Mouse (Mus musculus): ENCODE data around the gene Ssx2ip. TPM values are rescaled to one million over a fixed set of nuclear protein-coding genes. Genes with fewer than 3 reads are reported as not detected.

The Ssx2ip gene
- polyA plus RNA-seq, 1 experiment from 2014 or later = 21.4 TPM

DNA sequence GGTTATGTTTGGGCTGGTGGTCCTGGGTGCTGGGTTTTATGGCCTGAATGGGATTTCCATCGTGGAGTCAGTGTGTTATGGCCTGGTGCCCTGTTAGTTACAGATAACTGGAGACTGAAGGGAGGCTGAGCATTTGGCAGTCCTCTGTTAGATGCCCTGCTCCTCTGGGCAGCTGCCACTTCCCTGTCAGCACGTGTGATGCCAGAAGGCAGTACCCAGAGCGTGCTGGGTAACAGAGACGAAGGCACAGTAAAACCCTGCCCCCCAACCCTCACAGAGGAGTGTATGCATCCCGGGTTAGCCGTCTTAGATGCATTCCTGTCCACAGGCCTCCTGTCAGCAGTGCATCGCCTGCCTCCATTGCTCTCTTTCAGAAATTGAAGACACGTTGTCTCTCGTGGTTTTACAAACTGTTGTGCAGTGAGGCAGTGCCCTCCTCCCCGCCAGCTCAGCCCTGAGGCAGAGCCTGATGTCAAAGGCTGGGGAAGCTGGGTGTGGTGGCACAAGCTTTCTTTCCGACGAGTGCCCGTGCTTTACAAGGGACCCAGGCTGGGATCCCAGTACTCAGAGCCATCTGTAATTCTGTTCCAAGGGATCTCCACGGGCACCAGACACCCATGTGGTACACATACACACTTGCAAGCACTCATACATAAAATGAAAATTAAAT is 29.4 kb downstream of the Ssx2ip start:
- peaks cover 14% of the 10 kb centered on the region for H3K36me3 ChIP-seq (ENCODE audit: control insufficient read depth, insufficient read depth, low read length)
- H3K4me2 ChIP-seq (ENCODE audit: low read depth, severe bottlenecking) = no peak overlapping the region
- H3K9me3 ChIP-seq (ENCODE audit: control insufficient read depth, low read length) = no peaks in the 10 kb centered on the region
- H3K27ac ChIP-seq (replicated peaks; ENCODE audit: low read depth, low read length) = no peak overlapping the region
- no peak overlapping the region for H3K9ac ChIP-seq (ENCODE audit: low read length)
- WGBS = 89% methylated on average over 14 of the region's 14 CpGs
- no peaks in the 10 kb centered on the region for H3K4me1 ChIP-seq (ENCODE audit: control insufficient read depth, insufficient read depth, low read length)
- ATAC-seq (ENCODE audit: insufficient number of reproducible peaks, low FRiP score, low TSS enrichment, low read depth) (no peak), DNase-seq (ENCODE audit: low spot score) (no peak)
- no peaks in the 10 kb centered on the region for H3K27me3 ChIP-seq (ENCODE audit: control insufficient read depth, insufficient read depth, low read length)
- no peak overlapping the region for H3K4me3 ChIP-seq (ENCODE audit: low read depth, low read length)

DNA sequence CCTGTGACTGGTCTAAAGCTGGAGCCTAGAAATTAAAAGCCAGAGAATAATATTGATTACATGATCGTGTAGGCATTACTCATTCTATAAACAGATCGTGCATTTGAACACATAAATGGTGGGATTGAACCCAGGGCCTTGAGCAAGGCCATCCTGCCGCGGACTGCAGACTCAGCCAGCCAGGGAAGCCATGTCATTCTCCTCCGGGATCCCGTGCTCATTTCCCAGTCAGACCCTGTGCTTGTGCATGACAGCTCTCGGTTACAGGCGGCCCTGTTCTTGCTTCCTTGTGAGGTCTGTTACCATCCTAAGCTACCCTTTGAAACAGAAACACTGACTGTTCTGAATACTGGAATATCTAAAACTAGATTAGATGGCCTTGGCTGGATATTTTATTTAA is 30.2 kb downstream of the Ssx2ip start:
- Histone ChIP-seq H3K27me3 (ENCODE audit: control insufficient read depth, insufficient read depth, low read length) (no peaks in the 10 kb centered on the region), H3K4me1 (ENCODE audit: control insufficient read depth, insufficient read depth, low read length) (no peaks in the 10 kb centered on the region), H3K4me2 (ENCODE audit: low read depth, severe bottlenecking) (no peak overlapping the region), H3K27ac (replicated peaks; ENCODE audit: low read depth, low read length) (no peak overlapping the region), H3K9ac (ENCODE audit: low read length) (no peak overlapping the region), H3K9me3 (ENCODE audit: control insufficient read depth, low read length) (no peaks in the 10 kb centered on the region), H3K4me3 (ENCODE audit: low read depth, low read length) (no peak overlapping the region), H3K36me3 (ENCODE audit: control insufficient read depth, insufficient read depth, low read length) (peaks cover 14% of the 10 kb centered on the region)
- no peak for DNase-seq (ENCODE audit: low spot score)
- 91% methylated on average over 8 of the region's 8 CpGs for WGBS
- ATAC-seq (ENCODE audit: insufficient number of reproducible peaks, low FRiP score, low TSS enrichment, low read depth) = no peak

DNA sequence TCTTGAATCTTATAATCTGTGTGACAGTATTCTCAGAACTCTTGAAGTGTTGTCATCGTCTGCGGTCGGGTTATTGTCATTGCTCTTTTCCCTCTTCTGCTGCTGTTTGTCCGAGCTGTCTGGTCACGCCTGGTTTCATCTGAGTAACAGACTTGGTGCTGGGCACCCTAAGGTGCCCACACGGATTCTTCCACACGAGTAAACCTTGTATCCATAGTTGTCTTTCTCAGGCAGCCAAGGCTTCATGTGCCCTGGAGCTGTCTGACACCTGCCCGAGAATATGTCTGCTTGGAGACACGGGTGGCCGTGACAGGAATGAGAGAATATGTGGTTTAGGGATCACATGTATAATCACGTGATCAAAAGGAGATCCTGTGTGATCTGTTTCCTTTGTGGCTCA is 31.1 kb downstream of the Ssx2ip start:
- ATAC-seq (ENCODE audit: insufficient number of reproducible peaks, low FRiP score, low TSS enrichment, low read depth) (no peak), DNase-seq (ENCODE audit: low spot score) (no peak)
- Histone ChIP-seq H3K27ac (replicated peaks; ENCODE audit: low read depth, low read length) (no peak overlapping the region), H3K27me3 (ENCODE audit: control insufficient read depth, insufficient read depth, low read length) (no peaks in the 10 kb centered on the region), H3K4me3 (ENCODE audit: low read depth, low read length) (no peak overlapping the region), H3K9me3 (ENCODE audit: control insufficient read depth, low read length) (no peaks in the 10 kb centered on the region), H3K4me2 (ENCODE audit: low read depth, severe bottlenecking) (no peak overlapping the region), H3K4me1 (ENCODE audit: control insufficient read depth, insufficient read depth, low read length) (no peaks in the 10 kb centered on the region), H3K9ac (ENCODE audit: low read length) (no peak overlapping the region), H3K36me3 (ENCODE audit: control insufficient read depth, insufficient read depth, low read length) (peaks cover 14% of the 10 kb centered on the region)
- WGBS = 95% methylated on average over 11 of the region's 11 CpGs

DNA sequence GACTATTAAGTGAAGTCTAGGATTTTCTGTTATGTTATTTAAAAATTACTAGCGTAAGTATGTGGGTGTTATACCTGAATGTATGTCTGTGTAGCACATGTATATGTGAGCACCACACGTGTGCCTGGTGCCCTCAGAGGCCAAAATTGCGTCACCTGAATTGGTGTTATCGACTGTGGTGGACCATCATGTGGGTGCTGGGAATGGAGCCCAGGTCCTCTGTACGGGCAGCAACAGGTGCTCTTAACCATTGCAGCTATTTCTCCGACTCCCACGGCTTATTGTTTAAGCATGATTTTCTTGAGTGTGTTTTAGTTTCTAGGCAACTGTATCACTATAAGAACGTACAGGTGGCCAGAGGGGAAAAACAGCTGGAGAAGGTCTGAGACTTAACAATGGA is 31.7 kb downstream of the Ssx2ip start:
- ATAC-seq (ENCODE audit: insufficient number of reproducible peaks, low FRiP score, low TSS enrichment, low read depth) (no peak), DNase-seq (ENCODE audit: low spot score) (no peak)
- 96% methylated on average over 8 of the region's 8 CpGs for WGBS
- Histone ChIP-seq H3K4me1 (ENCODE audit: control insufficient read depth, insufficient read depth, low read length) (no peaks in the 10 kb centered on the region), H3K9ac (ENCODE audit: low read length) (no peak overlapping the region), H3K27ac (replicated peaks; ENCODE audit: low read depth, low read length) (no peak overlapping the region), H3K27me3 (ENCODE audit: control insufficient read depth, insufficient read depth, low read length) (no peaks in the 10 kb centered on the region), H3K4me3 (ENCODE audit: low read depth, low read length) (no peak overlapping the region), H3K4me2 (ENCODE audit: low read depth, severe bottlenecking) (no peak overlapping the region), H3K36me3 (ENCODE audit: control insufficient read depth, insufficient read depth, low read length) (peaks cover 11% of the 10 kb centered on the region), H3K9me3 (ENCODE audit: control insufficient read depth, low read length) (no peaks in the 10 kb centered on the region)

DNA sequence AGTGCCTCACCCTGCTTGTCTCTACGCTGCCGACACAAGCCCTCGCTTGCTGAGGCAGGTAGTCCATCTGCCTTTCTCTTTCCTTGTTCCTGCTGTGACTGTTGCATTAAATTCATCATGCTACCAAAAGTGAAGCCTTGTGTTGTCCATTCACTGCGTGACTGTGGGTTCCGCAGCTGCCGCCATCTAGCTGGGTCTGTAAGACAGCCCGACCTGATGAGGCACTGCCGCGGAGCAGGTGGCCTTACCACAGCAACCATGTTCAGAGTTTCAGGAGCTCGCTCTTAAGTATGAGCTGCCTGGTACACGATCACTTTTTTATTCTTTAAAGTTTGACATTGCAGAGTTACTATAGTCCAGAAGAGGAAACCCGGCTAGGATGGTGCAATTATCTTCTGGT is 35.6 kb downstream of the Ssx2ip start:
- DNase-seq (ENCODE audit: low spot score) = no peak
- H3K4me2 ChIP-seq (ENCODE audit: low read depth, severe bottlenecking) = no peak overlapping the region
- no peak overlapping the region for H3K27ac ChIP-seq (replicated peaks; ENCODE audit: low read depth, low read length)
- WGBS = 91% methylated on average over 12 of the region's 12 CpGs
- H3K27me3 ChIP-seq (ENCODE audit: control insufficient read depth, insufficient read depth, low read length) = no peaks in the 10 kb centered on the region
- no peak overlapping the region for H3K4me3 ChIP-seq (ENCODE audit: low read depth, low read length)
- no peak for ATAC-seq (ENCODE audit: insufficient number of reproducible peaks, low FRiP score, low TSS enrichment, low read depth)
- H3K4me1 ChIP-seq (ENCODE audit: control insufficient read depth, insufficient read depth, low read length) = no peaks in the 10 kb centered on the region
- H3K9me3 ChIP-seq (ENCODE audit: control insufficient read depth, low read length) = no peaks in the 10 kb centered on the region
- peaks cover 5% of the 10 kb centered on the region; the same call in 1 of the 2 replicates for H3K36me3 ChIP-seq (ENCODE audit: control insufficient read depth, insufficient read depth, low read length)
- no peak overlapping the region for H3K9ac ChIP-seq (ENCODE audit: low read length)

DNA sequence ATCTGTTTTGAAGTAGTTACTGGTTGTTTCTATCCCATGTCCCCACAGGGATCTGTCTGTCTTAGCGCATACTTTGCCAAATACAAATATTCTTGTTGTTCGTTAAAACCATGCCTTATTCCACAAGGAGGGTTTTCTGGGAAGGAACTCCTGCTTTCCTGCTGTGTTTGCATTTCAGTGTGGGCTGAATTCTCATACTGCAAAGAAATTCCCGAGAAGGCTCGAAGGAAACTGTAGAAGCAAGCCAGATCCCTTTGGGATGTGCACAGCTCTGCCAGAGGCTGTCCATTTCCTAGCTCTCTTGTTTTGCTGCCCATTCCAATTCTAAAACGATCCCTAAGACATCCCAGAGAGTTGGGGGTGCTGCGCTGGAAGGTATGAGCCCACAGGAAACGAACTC is 36.0 kb downstream of the Ssx2ip start:
- Histone ChIP-seq H3K27me3 (ENCODE audit: control insufficient read depth, insufficient read depth, low read length) (no peaks in the 10 kb centered on the region), H3K9me3 (ENCODE audit: control insufficient read depth, low read length) (no peaks in the 10 kb centered on the region), H3K4me2 (ENCODE audit: low read depth, severe bottlenecking) (no peak overlapping the region), H3K4me3 (ENCODE audit: low read depth, low read length) (no peak overlapping the region), H3K4me1 (ENCODE audit: control insufficient read depth, insufficient read depth, low read length) (no peaks in the 10 kb centered on the region), H3K36me3 (ENCODE audit: control insufficient read depth, insufficient read depth, low read length) (peaks cover 5% of the 10 kb centered on the region; the same call in 1 of the 2 replicates), H3K27ac (replicated peaks; ENCODE audit: low read depth, low read length) (no peak overlapping the region), H3K9ac (ENCODE audit: low read length) (no peak overlapping the region)
- ATAC-seq (ENCODE audit: insufficient number of reproducible peaks, low FRiP score, low TSS enrichment, low read depth) = no peak
- DNase-seq (ENCODE audit: low spot score) = no peak
- WGBS = 87% methylated on average over 7 of the region's 7 CpGs

DNA sequence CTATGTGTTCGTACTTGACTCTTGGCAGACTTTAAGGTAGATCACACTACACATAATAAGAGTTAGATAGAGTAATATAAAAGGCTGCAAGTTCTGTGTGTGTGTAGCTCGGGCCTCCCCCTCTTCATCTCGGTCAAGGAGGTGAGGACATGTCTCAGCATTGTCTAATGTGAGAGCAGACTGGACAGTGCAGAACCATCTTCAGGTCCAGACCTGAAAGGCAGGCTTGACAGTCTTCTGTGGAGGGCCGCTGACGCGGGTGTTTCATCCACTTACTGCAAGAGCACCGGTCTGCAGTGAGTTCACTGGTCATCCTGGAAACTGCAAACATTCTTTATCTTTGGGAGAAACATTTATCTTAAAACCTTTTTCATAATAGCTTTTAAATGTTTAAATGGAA is 38.0 kb downstream of the Ssx2ip start:
- H3K4me3 ChIP-seq (ENCODE audit: low read depth, low read length) = no peak overlapping the region
- no peaks in the 10 kb centered on the region for H3K4me1 ChIP-seq (ENCODE audit: control insufficient read depth, insufficient read depth, low read length)
- H3K27me3 ChIP-seq (ENCODE audit: control insufficient read depth, insufficient read depth, low read length) = no peaks in the 10 kb centered on the region
- no peaks in the 10 kb centered on the region for H3K9me3 ChIP-seq (ENCODE audit: control insufficient read depth, low read length)
- H3K4me2 ChIP-seq (ENCODE audit: low read depth, severe bottlenecking) = no peak overlapping the region
- DNase-seq (ENCODE audit: low spot score) = no peak
- H3K36me3 ChIP-seq (ENCODE audit: control insufficient read depth, insufficient read depth, low read length) = peaks cover 4% of the 10 kb centered on the region; the same call in 1 of the 2 replicates
- no peak for ATAC-seq (ENCODE audit: insufficient number of reproducible peaks, low FRiP score, low TSS enrichment, low read depth)
- H3K9ac ChIP-seq (ENCODE audit: low read length) = no peak overlapping the region
- H3K27ac ChIP-seq (replicated peaks; ENCODE audit: low read depth, low read length) = no peak overlapping the region
- 92% methylated on average over 7 of the region's 7 CpGs for WGBS

DNA sequence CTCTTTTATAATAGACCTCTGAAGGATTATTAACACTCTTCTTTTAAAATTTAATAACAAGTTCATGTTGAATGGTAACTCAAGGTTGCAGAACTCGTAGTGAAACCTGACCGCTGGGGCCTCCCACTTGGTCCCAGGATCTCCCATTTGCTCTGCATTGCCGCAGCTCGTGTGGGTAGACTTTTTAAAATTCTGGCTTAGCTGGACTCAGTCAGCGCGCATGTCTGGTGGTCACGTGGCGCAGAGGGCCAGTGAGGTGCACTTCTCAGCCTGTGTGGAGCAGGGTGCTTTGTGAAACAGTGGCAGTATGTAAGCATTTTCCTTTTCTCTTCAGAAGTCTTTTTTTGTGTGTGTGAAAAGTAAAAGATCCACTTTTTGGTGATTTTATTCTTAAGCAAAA is 38.5 kb downstream of the Ssx2ip start:
- no peak for DNase-seq (ENCODE audit: low spot score)
- ATAC-seq (ENCODE audit: insufficient number of reproducible peaks, low FRiP score, low TSS enrichment, low read depth) = no peak
- H3K4me1 ChIP-seq (ENCODE audit: control insufficient read depth, insufficient read depth, low read length) = no peaks in the 10 kb centered on the region
- no peak overlapping the region for H3K4me3 ChIP-seq (ENCODE audit: low read depth, low read length)
- H3K4me2 ChIP-seq (ENCODE audit: low read depth, severe bottlenecking) = no peak overlapping the region
- H3K9me3 ChIP-seq (ENCODE audit: control insufficient read depth, low read length) = no peaks in the 10 kb centered on the region
- WGBS = 93% methylated on average over 8 of the region's 8 CpGs
- no peaks in the 10 kb centered on the region for H3K27me3 ChIP-seq (ENCODE audit: control insufficient read depth, insufficient read depth, low read length)
- H3K27ac ChIP-seq (replicated peaks; ENCODE audit: low read depth, low read length) = no peak overlapping the region
- no peak overlapping the region for H3K9ac ChIP-seq (ENCODE audit: low read length)
- H3K36me3 ChIP-seq (ENCODE audit: control insufficient read depth, insufficient read depth, low read length) = 0 out of 2 replicates have a peak, but pooled peaks cover 2% of the 10 kb centered on the region

DNA sequence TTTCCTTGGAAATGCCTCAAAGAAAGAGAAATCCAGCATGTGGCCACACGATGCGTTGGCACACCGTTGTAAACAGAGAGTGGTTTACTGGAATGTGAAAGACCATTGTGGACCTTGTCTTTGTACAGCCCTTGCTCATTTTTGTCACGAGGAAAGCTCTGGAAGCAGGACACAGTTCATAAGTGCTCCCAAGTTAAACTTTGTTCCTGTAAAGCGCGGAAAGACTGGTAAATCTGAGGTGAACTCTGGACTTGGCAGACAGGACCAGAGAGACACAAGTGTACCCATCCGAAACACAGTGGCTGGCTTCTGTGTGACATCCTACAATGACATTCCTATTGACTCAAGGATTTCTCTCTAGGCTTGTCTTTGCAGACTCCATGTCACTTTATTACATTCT is 38.9 kb downstream of the Ssx2ip start:
- H3K27ac ChIP-seq (replicated peaks; ENCODE audit: low read depth, low read length) = no peak overlapping the region
- 0 out of 2 replicates have a peak, but pooled peaks cover 2% of the 10 kb centered on the region for H3K36me3 ChIP-seq (ENCODE audit: control insufficient read depth, insufficient read depth, low read length)
- no peak overlapping the region for H3K4me2 ChIP-seq (ENCODE audit: low read depth, severe bottlenecking)
- no peak overlapping the region for H3K9ac ChIP-seq (ENCODE audit: low read length)
- no peaks in the 10 kb centered on the region for H3K4me1 ChIP-seq (ENCODE audit: control insufficient read depth, insufficient read depth, low read length)
- no peak for DNase-seq (ENCODE audit: low spot score)
- H3K4me3 ChIP-seq (ENCODE audit: low read depth, low read length) = no peak overlapping the region
- H3K9me3 ChIP-seq (ENCODE audit: control insufficient read depth, low read length) = no peaks in the 10 kb centered on the region
- 93% methylated on average over 7 of the region's 7 CpGs for WGBS
- ATAC-seq (ENCODE audit: insufficient number of reproducible peaks, low FRiP score, low TSS enrichment, low read depth) = no peak
- no peaks in the 10 kb centered on the region for H3K27me3 ChIP-seq (ENCODE audit: control insufficient read depth, insufficient read depth, low read length)
